Mouse (Mus musculus) E14TG2a.4 (cell line): ENCODE data around the gene Lime1.

ENCODE experiments used
- CTCF ChIP-seq: conservative IDR thresholded peaks from 2 replicates; pipeline ENCODE4 v1.5.1; 2014; ENCODE audit warnings: low read length
- POU5F1 ChIP-seq: IDR thresholded peaks from 2 replicates; pipeline ENCODE4 v1.6.1; 2014; ENCODE audit warnings: low read length, borderline replicate concordance

GRCm38 (mm10) chr2:181363946-181364345 is 15.9 kb upstream of the Lime1 start:
- TF ChIP-seq CTCF (no peak), POU5F1 (no peak)
